Mouse (Mus musculus) kidney, postnatal 10 days (tissue): ENCODE measurements around the gene Alpk1.

Experiments
- DNase-seq: peaks from one replicate; pipeline ENCODE4 v3.0.0; 2021; ENCODE audit warnings: mixed read lengths

Gene Alpk1

GRCm38 (mm10) chr3:127661646-127662531 is 118.4 kb downstream of the Alpk1 start:
- DNase-seq, result no peak

GRCm38 (mm10) chr3:127660712-127661111 is 119.6 kb downstream of the Alpk1 start:
- no peak for DNase-seq

- no peak for DNase-seq
Observed at GRCm38 (mm10) chr3:127651742-127652653, 128.3 kb downstream of the Alpk1 start.

- no peak for DNase-seq
Observed at GRCm38 (mm10) chr3:127646156-127646825, 134.0 kb downstream of the Alpk1 start.

GRCm38 (mm10) chr3:127642211-127642610 is 138.1 kb downstream of the Alpk1 start:
- DNase-seq, result no peak

GRCm38 (mm10) chr3:127640762-127641700 is 139.3 kb downstream of the Alpk1 start:
- no peak for DNase-seq

- DNase-seq, result peak; percentile 66
Observed at GRCm38 (mm10) chr3:127639875-127640761, 140.2 kb downstream of the Alpk1 start.

GRCm38 (mm10) chr3:127634984-127635349 is 145.4 kb downstream of the Alpk1 start:
- no peak for DNase-seq

GRCm38 (mm10) chr3:127634101-127634983 is 146.0 kb downstream of the Alpk1 start:
- peak; percentile 85 for DNase-seq

- no peak for DNase-seq
Observed at GRCm38 (mm10) chr3:127633080-127634032, 147.0 kb downstream of the Alpk1 start, which contains the start of gene Neurog2. Gene Neurog2, plus strand, starts transcription at chr3:127633135.

GRCm38 (mm10) chr3:127632531-127632930 is 147.8 kb downstream of the Alpk1 start:
- DNase-seq, result peak; percentile 53

GRCm38 (mm10) chr3:127631582-127631981 is 148.7 kb downstream of the Alpk1 start:
- DNase-seq, result no peak

- DNase-seq, result no peak
Observed at GRCm38 (mm10) chr3:127630735-127631372, 149.5 kb downstream of the Alpk1 start.

- no peak for DNase-seq
Observed at GRCm38 (mm10) chr3:127630190-127630589, 150.1 kb downstream of the Alpk1 start.

- DNase-seq, result no peak
Observed at GRCm38 (mm10) chr3:127628311-127629184, 151.8 kb downstream of the Alpk1 start.

GRCm38 (mm10) chr3:127627956-127628310 is 152.4 kb downstream of the Alpk1 start:
- DNase-seq, result no peak
